Mouse (Mus musculus): ENCODE data around the gene Vwa3a. TPM values are rescaled to one million over a fixed set of nuclear protein-coding genes. Genes with fewer than 3 reads are reported as not detected.

Gene Vwa3a
- total RNA-seq, 1 experiment = 0.18 TPM

- Histone ChIP-seq H3K4me3 (ENCODE audit: insufficient read depth in 1 of 2, low read depth in 1 of 2, low read length in 2 of 2, poor library complexity in 1 of 2, severe bottlenecking in 1 of 2) (no peak overlapping the region), H3K27ac (ENCODE audit: insufficient read depth, low read depth, low read length, poor library complexity, severe bottlenecking) (no peak overlapping the region), H3K9me3 (ENCODE audit: control insufficient read depth, insufficient read depth, low read depth, low read length) (no peaks in the 10 kb centered on the region), H3K9ac (ENCODE audit: insufficient read depth, low read depth, low read length, poor library complexity, severe bottlenecking) (no peak overlapping the region), H3K36me3 (ENCODE audit: control insufficient read depth, insufficient read depth, low read length, poor library complexity, severe bottlenecking) (no peaks in the 10 kb centered on the region), H3K4me1 (ENCODE audit: control insufficient read depth in 2 of 2, insufficient read depth in 2 of 2, low read length in 2 of 2, poor library complexity in 1 of 2) (no peaks in the 10 kb centered on the region)
- DNase-seq (ENCODE audit: low read depth, low spot score) = no peak
- in situ Hi-C loops (cut with MboI; ENCODE audit: low sequenced_read_pairs in 2 of 2, unreplicated experiment in 2 of 2) = no loop called here
- TF ChIP-seq ZC3H11A (IDR thresholded peaks at IDR 0.05; ENCODE audit: borderline replicate concordance, low read depth, low read length) (no peak), ZNF384 (IDR thresholded peaks at IDR 0.05; ENCODE audit: low read depth, low read length) (no peak), HCFC1 (IDR thresholded peaks at IDR 0.05; ENCODE audit: borderline replicate concordance, insufficient read depth, low read length) (no peak), CHD2 (IDR thresholded peaks at IDR 0.05; ENCODE audit: low read depth, low read length) (no peak)
Measured at GRCm38 (mm10) chr7:120817552-120817951, 78.4 kb downstream of the Vwa3a start.

DNA sequence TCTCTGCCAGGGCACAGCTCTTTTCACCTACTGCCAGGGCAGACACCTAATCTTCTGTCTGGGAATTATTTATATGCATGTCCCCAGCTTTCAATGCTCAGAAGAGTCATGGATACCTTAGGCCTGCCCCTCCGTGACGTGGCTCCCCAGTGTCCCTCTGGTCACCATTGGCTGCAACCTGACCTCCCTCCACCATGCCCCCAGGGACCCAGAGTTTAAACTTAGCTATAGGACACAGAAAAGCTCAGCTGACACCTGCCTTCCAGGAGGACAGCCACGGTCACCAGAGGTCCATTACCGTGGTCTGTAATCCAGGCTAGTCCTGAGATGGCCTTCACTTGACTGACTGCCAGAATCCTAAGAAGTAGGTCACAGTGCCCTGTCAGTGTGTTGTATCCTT lies 80.3 kb downstream of the Vwa3a start:
- TF ChIP-seq CHD2 (IDR thresholded peaks at IDR 0.05; ENCODE audit: low read depth, low read length) = no peak
- TF ChIP-seq HCFC1 (IDR thresholded peaks at IDR 0.05; ENCODE audit: borderline replicate concordance, insufficient read depth, low read length) = no peak
- TF ChIP-seq ZC3H11A (IDR thresholded peaks at IDR 0.05; ENCODE audit: borderline replicate concordance, low read depth, low read length) = no peak
- TF ChIP-seq ZNF384 (IDR thresholded peaks at IDR 0.05; ENCODE audit: low read depth, low read length) = no peak
- no peak for TF ChIP-seq MAFK (IDR thresholded peaks at IDR 0.05; ENCODE audit: insufficient read depth, low read depth, low read length)
- no peaks in the 10 kb centered on the region for H3K36me3 ChIP-seq (ENCODE audit: control insufficient read depth, insufficient read depth, low read length, poor library complexity, severe bottlenecking)
- no peak overlapping the region for H3K27ac ChIP-seq (ENCODE audit: insufficient read depth, low read depth, low read length, poor library complexity, severe bottlenecking)
- no peak overlapping the region for H3K9ac ChIP-seq (ENCODE audit: insufficient read depth, low read depth, low read length, poor library complexity, severe bottlenecking)
- no peak overlapping the region for H3K4me3 ChIP-seq (ENCODE audit: insufficient read depth in 1 of 2, low read depth in 1 of 2, low read length in 2 of 2, poor library complexity in 1 of 2, severe bottlenecking in 1 of 2)
- no peak for DNase-seq (ENCODE audit: low read depth, low spot score)
- H3K9me3 ChIP-seq (ENCODE audit: control insufficient read depth, insufficient read depth, low read depth, low read length) = no peaks in the 10 kb centered on the region
- H3K4me1 ChIP-seq (ENCODE audit: control insufficient read depth in 2 of 2, insufficient read depth in 2 of 2, low read length in 2 of 2, poor library complexity in 1 of 2) = no peaks in the 10 kb centered on the region
- in situ Hi-C loops (cut with MboI; ENCODE audit: low sequenced_read_pairs in 2 of 2, unreplicated experiment in 2 of 2) = no loop called here

GRCm38 (mm10) chr7:120823248-120823647 lies 84.1 kb downstream of the Vwa3a start:
- TF ChIP-seq HCFC1 (IDR thresholded peaks at IDR 0.05; ENCODE audit: borderline replicate concordance, insufficient read depth, low read length) = no peak
- peak; percentile 69 for TF ChIP-seq ZC3H11A (IDR thresholded peaks at IDR 0.05; ENCODE audit: borderline replicate concordance, low read depth, low read length)
- Histone ChIP-seq H3K27ac (ENCODE audit: insufficient read depth, low read depth, low read length, poor library complexity, severe bottlenecking) (no peak overlapping the region), H3K9me3 (ENCODE audit: control insufficient read depth, insufficient read depth, low read depth, low read length) (no peaks in the 10 kb centered on the region), H3K4me1 (ENCODE audit: control insufficient read depth in 2 of 2, insufficient read depth in 2 of 2, low read length in 2 of 2, poor library complexity in 1 of 2) (0 out of 4 replicates have a peak, but pooled peaks cover 0 to 3% of the 10 kb centered on the region in 2 experiments), H3K4me3 (ENCODE audit: insufficient read depth in 1 of 2, low read depth in 1 of 2, low read length in 2 of 2, poor library complexity in 1 of 2, severe bottlenecking in 1 of 2) (no peak overlapping the region), H3K9ac (ENCODE audit: insufficient read depth, low read depth, low read length, poor library complexity, severe bottlenecking) (no peak overlapping the region), H3K36me3 (ENCODE audit: control insufficient read depth, insufficient read depth, low read length, poor library complexity, severe bottlenecking) (no peaks in the 10 kb centered on the region)
- in situ Hi-C loops (cut with MboI; ENCODE audit: low sequenced_read_pairs in 2 of 2, unreplicated experiment in 2 of 2) = no loop called here
- no peak for DNase-seq (ENCODE audit: low read depth, low spot score)

GRCm38 (mm10) chr7:120825097-120825496 lies 86.0 kb downstream of the Vwa3a start:
- H3K9ac ChIP-seq (ENCODE audit: insufficient read depth, low read depth, low read length, poor library complexity, severe bottlenecking) = no peak overlapping the region
- H3K27ac ChIP-seq (ENCODE audit: insufficient read depth, low read depth, low read length, poor library complexity, severe bottlenecking) = no peak overlapping the region
- peaks cover 0 to 4% of the 10 kb centered on the region in 2 experiments; a peak in 2 of 4 replicates for H3K4me1 ChIP-seq (ENCODE audit: control insufficient read depth in 2 of 2, insufficient read depth in 2 of 2, low read length in 2 of 2, poor library complexity in 1 of 2)
- no peak for DNase-seq (ENCODE audit: low read depth, low spot score)
- H3K4me3 ChIP-seq (ENCODE audit: insufficient read depth in 1 of 2, low read depth in 1 of 2, low read length in 2 of 2, poor library complexity in 1 of 2, severe bottlenecking in 1 of 2) = no peak overlapping the region
- H3K9me3 ChIP-seq (ENCODE audit: control insufficient read depth, insufficient read depth, low read depth, low read length) = no peaks in the 10 kb centered on the region
- TF ChIP-seq CHD2 (IDR thresholded peaks at IDR 0.05; ENCODE audit: low read depth, low read length) = no peak
- no peak for TF ChIP-seq HCFC1 (IDR thresholded peaks at IDR 0.05; ENCODE audit: borderline replicate concordance, insufficient read depth, low read length)
- TF ChIP-seq ZC3H11A (IDR thresholded peaks at IDR 0.05; ENCODE audit: borderline replicate concordance, low read depth, low read length) = no peak
- TF ChIP-seq MAFK (IDR thresholded peaks at IDR 0.05; ENCODE audit: insufficient read depth, low read depth, low read length) = no peak
- no peak for TF ChIP-seq ZNF384 (IDR thresholded peaks at IDR 0.05; ENCODE audit: low read depth, low read length)
- in situ Hi-C loops (cut with MboI; ENCODE audit: low sequenced_read_pairs in 2 of 2, unreplicated experiment in 2 of 2) = loop anchor here (5.0 kb wide), 1 partner anchor 153 kb away; the partner anchor contains the start of gene Pdzd9 (in 2 of the 2)
- no peaks in the 10 kb centered on the region for H3K36me3 ChIP-seq (ENCODE audit: control insufficient read depth, insufficient read depth, low read length, poor library complexity, severe bottlenecking)

DNA sequence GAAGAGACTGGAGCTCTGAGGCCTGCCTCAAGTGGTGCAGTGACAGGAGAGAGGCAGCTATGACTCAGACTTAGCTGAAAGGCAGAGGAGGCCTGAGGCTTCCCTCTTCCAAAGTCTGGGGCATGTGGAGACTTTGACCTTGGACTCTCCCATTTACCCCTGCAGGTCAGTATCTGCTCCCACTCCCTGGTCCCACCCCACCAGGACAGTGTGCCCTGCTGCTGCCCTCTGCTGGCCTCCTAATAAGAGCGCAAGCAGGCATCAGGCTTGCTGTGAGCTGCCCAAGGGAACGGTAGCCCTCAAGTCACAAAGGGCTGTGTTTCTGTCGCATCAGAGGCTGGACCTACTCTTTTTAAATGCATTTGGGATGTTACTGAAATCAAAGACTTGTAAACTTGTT lies 87.3 kb downstream of the Vwa3a start:
- H3K9me3 ChIP-seq (ENCODE audit: control insufficient read depth, insufficient read depth, low read depth, low read length) = no peaks in the 10 kb centered on the region
- TF ChIP-seq ZC3H11A (IDR thresholded peaks at IDR 0.05; ENCODE audit: borderline replicate concordance, low read depth, low read length) (peak; percentile 48; the same call in 1 of the 2 replicates), HCFC1 (IDR thresholded peaks at IDR 0.05; ENCODE audit: borderline replicate concordance, insufficient read depth, low read length) (no peak)
- H3K4me3 ChIP-seq (ENCODE audit: insufficient read depth in 1 of 2, low read depth in 1 of 2, low read length in 2 of 2, poor library complexity in 1 of 2, severe bottlenecking in 1 of 2) = no peak overlapping the region
- DNase-seq (ENCODE audit: low read depth, low spot score) = peak; percentile 66
- no peak overlapping the region for H3K9ac ChIP-seq (ENCODE audit: insufficient read depth, low read depth, low read length, poor library complexity, severe bottlenecking)
- H3K36me3 ChIP-seq (ENCODE audit: control insufficient read depth, insufficient read depth, low read length, poor library complexity, severe bottlenecking) = no peaks in the 10 kb centered on the region
- no peak overlapping the region for H3K27ac ChIP-seq (ENCODE audit: insufficient read depth, low read depth, low read length, poor library complexity, severe bottlenecking)
- peaks cover 2 to 6% of the 10 kb centered on the region in 2 experiments; a peak in 3 of 4 replicates for H3K4me1 ChIP-seq (ENCODE audit: control insufficient read depth in 2 of 2, insufficient read depth in 2 of 2, low read length in 2 of 2, poor library complexity in 1 of 2)
- in situ Hi-C loops (cut with MboI; ENCODE audit: low sequenced_read_pairs in 2 of 2, unreplicated experiment in 2 of 2) = loop anchor here (5.0 kb wide), 1 partner anchor 154 kb away; the partner anchor contains the start of gene Pdzd9 (in 2 of the 2)

All from ES-E14 (cell line).